ENCODE assay signal across 7 mouse cellular contexts in the genomic region with DNA sequence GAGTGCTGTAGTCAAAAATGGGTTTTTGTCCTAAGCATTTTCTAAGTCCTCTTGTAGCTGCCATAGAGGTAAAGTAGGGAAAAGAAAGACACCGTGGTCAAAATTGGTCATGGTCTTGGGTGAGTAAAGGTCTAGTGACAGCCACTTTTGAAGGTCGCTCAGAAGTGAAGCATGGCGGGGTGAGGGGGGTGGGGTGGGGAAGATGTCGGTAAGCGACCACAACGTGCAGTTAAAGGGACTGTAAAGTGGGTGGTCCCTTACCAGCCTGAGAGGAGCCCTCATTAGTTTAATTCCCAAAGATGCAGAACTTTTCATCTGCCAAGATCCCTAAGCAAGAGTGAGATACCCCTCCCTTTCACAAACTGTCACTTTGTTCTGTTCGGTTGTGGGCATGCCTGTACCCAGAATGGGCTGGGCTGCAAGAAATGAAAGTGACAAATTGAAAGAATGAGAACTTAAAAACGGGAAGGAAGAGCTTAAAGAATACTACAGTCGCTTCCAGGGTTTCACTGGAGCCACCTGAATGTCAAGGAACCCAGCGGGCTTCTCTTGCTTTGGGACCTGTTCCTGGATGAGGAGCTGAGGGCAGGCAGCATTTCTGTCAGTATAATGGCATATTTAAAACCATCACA. TPM values are rescaled to one million over a fixed set of nuclear protein-coding genes. Genes with fewer than 3 reads are reported as not detected.
A peak's percentile ranks its signal among the peaks of the same experiment; 100 is the strongest.
DNase-seq lines count a peak whose midpoint lies in the region; ATAC-seq and TF ChIP-seq lines count a peak whose summit lies in the region.

No protein-coding gene starts in this region.

- peak; percentile 19 for DNase-seq in thymus, postnatal 14 days
- DNase-seq in thymus, postnatal 0 days (ENCODE audit: low spot score): no peak
- no peak for DNase-seq in liver, embryonic 13.5 days
- DNase-seq in stomach, postnatal 0 days (ENCODE audit: low spot score): no peak
- DNase-seq in cerebellum, postnatal 10 days: no peak
- no peak for DNase-seq in embryo, embryonic 10 days (ENCODE audit: low spot score)

- H3K4me1 ChIP-seq in forebrain, embryonic 13.5 days: peaks cover 23% of the 10 kb centered on the region
- H3K4me1 ChIP-seq in liver, embryonic 13.5 days (replicated peaks): peaks cover 37% of the 10 kb centered on the region
- H3K4me1 ChIP-seq in stomach, postnatal 0 days (replicated peaks; ENCODE audit: control insufficient read depth, insufficient read depth): no peaks in the 10 kb centered on the region

- TF ChIP-seq CTCF in stomach, postnatal 0 days (IDR thresholded peaks at IDR 0.05; ENCODE audit: low read depth): no peak

- WGBS in forebrain, embryonic 13.5 days: 10% methylated on average over 10 of the region's 10 CpGs
- WGBS in liver, embryonic 13.5 days (ENCODE audit: insufficient replicate concordance): 6% methylated on average over 10 of the region's 10 CpGs
- WGBS in stomach, postnatal 0 days: 17% methylated on average over 10 of the region's 10 CpGs

- H3K4me3 ChIP-seq in forebrain, embryonic 13.5 days: peak overlapping the region; percentile 66
- peak overlapping the region; percentile 77 for H3K4me3 ChIP-seq in liver, embryonic 13.5 days (replicated peaks)
- peak overlapping the region; percentile 70 for H3K4me3 ChIP-seq in stomach, postnatal 0 days (ENCODE audit: low read depth, low read length)

- no peak for TF ChIP-seq EP300 in stomach, postnatal 0 days (optimal IDR thresholded peaks at IDR 0.05)

- H3K27me3 ChIP-seq in forebrain, embryonic 13.5 days: no peaks in the 10 kb centered on the region
- no peaks in the 10 kb centered on the region for H3K27me3 ChIP-seq in liver, embryonic 13.5 days
- no peaks in the 10 kb centered on the region for H3K27me3 ChIP-seq in stomach, postnatal 0 days (ENCODE audit: control insufficient read depth, insufficient read depth, low read length)

- no peaks in the 10 kb centered on the region for H3K9me3 ChIP-seq in forebrain, embryonic 13.5 days (replicated peaks)
- no peaks in the 10 kb centered on the region for H3K9me3 ChIP-seq in liver, embryonic 13.5 days (replicated peaks)
- no peaks in the 10 kb centered on the region for H3K9me3 ChIP-seq in stomach, postnatal 0 days (ENCODE audit: control insufficient read depth, low read length)

- no peak overlapping the region for H3K27ac ChIP-seq in forebrain, embryonic 13.5 days
- no peak overlapping the region; the same call in 1 of the 2 replicates for H3K27ac ChIP-seq in liver, embryonic 13.5 days
- H3K27ac ChIP-seq in stomach, postnatal 0 days (replicated peaks): no peak overlapping the region

- H3K36me3 ChIP-seq in forebrain, embryonic 13.5 days (ENCODE audit: poor library complexity, severe bottlenecking): no peaks in the 10 kb centered on the region
- H3K36me3 ChIP-seq in liver, embryonic 13.5 days: no peaks in the 10 kb centered on the region
- H3K36me3 ChIP-seq in stomach, postnatal 0 days (ENCODE audit: control insufficient read depth, insufficient read depth, low read length): no peaks in the 10 kb centered on the region

- peak overlapping the region; percentile 72; the same call in 1 of the 2 replicates for H3K9ac ChIP-seq in forebrain, embryonic 13.5 days
- H3K9ac ChIP-seq in liver, embryonic 13.5 days: peak overlapping the region; percentile 79
- H3K9ac ChIP-seq in stomach, postnatal 0 days (ENCODE audit: low read length): no peak overlapping the region; the same call in 1 of the 2 replicates

- ATAC-seq in forebrain, embryonic 13.5 days: no peak
- ATAC-seq in liver, embryonic 13.5 days (ENCODE audit: low read depth): no peak
- no peak for ATAC-seq in stomach, postnatal 0 days (ENCODE audit: low FRiP score, low TSS enrichment)

- peak overlapping the region; percentile 92 for H3K4me2 ChIP-seq in forebrain, embryonic 13.5 days
- H3K4me2 ChIP-seq in liver, embryonic 13.5 days: peak overlapping the region; percentile 95
- peak overlapping the region; percentile 82 for H3K4me2 ChIP-seq in stomach, postnatal 0 days (replicated peaks; ENCODE audit: low read depth)

RNA-seq across cellular contexts. Expression of a gene that starts 1.5 kb away (rescaled TPM):
- polyA plus RNA-seq in thymus, postnatal 0 days (2015; fragmentation: Nextera tagmentation; extraction: Ambion mirVana): 12.1 and 18.0 TPM in 2 replicates
- 5.7 and 6.9 TPM in 2 replicates for polyA plus RNA-seq in forebrain, embryonic 13.5 days (2015; fragmentation: Nextera tagmentation; extraction: Ambion mirVana)
- polyA plus RNA-seq in liver, embryonic 13.5 days (2015; fragmentation: Nextera tagmentation; extraction: Ambion mirVana): 2.3 and 3.2 TPM in 2 replicates
- polyA plus RNA-seq in stomach, postnatal 0 days (2015; fragmentation: Nextera tagmentation; extraction: Ambion mirVana): 3.9 and 4.0 TPM in 2 replicates

RNA-seq across cellular contexts. Expression of a gene that starts 29.0 kb away (rescaled TPM):
- polyA plus RNA-seq in thymus, postnatal 0 days (2015; fragmentation: Nextera tagmentation; extraction: Ambion mirVana): 14.8 and 17.3 TPM in 2 replicates
- polyA plus RNA-seq in forebrain, embryonic 13.5 days (2015; fragmentation: Nextera tagmentation; extraction: Ambion mirVana): 12.6 and 13.6 TPM in 2 replicates
- 9.3 and 10.2 TPM in 2 replicates for polyA plus RNA-seq in liver, embryonic 13.5 days (2015; fragmentation: Nextera tagmentation; extraction: Ambion mirVana)
- polyA plus RNA-seq in stomach, postnatal 0 days (2015; fragmentation: Nextera tagmentation; extraction: Ambion mirVana): 20.0 and 20.5 TPM in 2 replicates
